Mouse (Mus musculus) kidney, embryonic 14.5 days (tissue): ENCODE data around the gene Cdyl2. TPM values are rescaled to one million over a fixed set of nuclear protein-coding genes. Genes with fewer than 3 reads are reported as not detected.

Experiments
- ATAC-seq: fragments of 200-750 bp; cut with Nextera tagmentation; 2 replicates; pipeline ENCODE4 v1.8.0; 2017; ENCODE audit warnings: moderate number of reproducible peaks, mild to moderate bottlenecking, moderate TSS enrichment, moderate library complexity; ENCODE audit not compliant: low FRiP score, low TSS enrichment
- H3K27ac ChIP-seq: fragments of 300-500 bp; sonication (generic); 2 replicates; pipeline ENCODE4 v1.5.1; 2014; ENCODE audit warnings: low read depth, mild to moderate bottlenecking, low read length, moderate library complexity, mixed read lengths
- H3K27me3 ChIP-seq: fragments of 300-500 bp; sonication (generic); 2 replicates; pipeline ENCODE4 v1.6.1; 2014; ENCODE audit warnings: mild to moderate bottlenecking, low read length; ENCODE audit not compliant: control insufficient read depth, insufficient read depth
- H3K36me3 ChIP-seq: fragments of 300-500 bp; sonication (generic); 2 replicates; pipeline ENCODE4 v1.6.1; 2014; ENCODE audit warnings: low read length, mixed read lengths; ENCODE audit not compliant: control insufficient read depth, insufficient read depth
- H3K4me1 ChIP-seq: fragments of 300-500 bp; sonication (generic); 2 replicates; pipeline ENCODE4 v1.6.1; 2014; ENCODE audit warnings: low read length, mixed read lengths; ENCODE audit not compliant: control insufficient read depth, insufficient read depth
- H3K4me2 ChIP-seq: fragments of 300-500 bp; sonication (generic); replicated peaks from 2 replicates; pipeline ENCODE4 v1.6.1; 2014; ENCODE audit warnings: low read depth, mild to moderate bottlenecking, low read length
- H3K4me3 ChIP-seq: fragments of 300-500 bp; sonication (generic); 2 replicates; pipeline ENCODE4 v1.5.1; 2014; ENCODE audit warnings: mild to moderate bottlenecking, low read length
- H3K9ac ChIP-seq: fragments of 300-500 bp; sonication (generic); 2 replicates; pipeline ENCODE4 v1.6.1; 2014; ENCODE audit warnings: low read depth, mild to moderate bottlenecking, low read length, moderate library complexity
- H3K9me3 ChIP-seq: fragments of 300-500 bp; sonication (generic); 2 replicates; pipeline ENCODE4 v1.6.1; 2016; ENCODE audit warnings: low read length; ENCODE audit not compliant: control insufficient read depth
- WGBS: fragments of 180-500 bp; shearing (Covaris S2); extraction: QIAGEN DNeasy Blood & Tissue Kit; methylation state at CpG from one replicate; pipeline ENCODE4 v1.1.7; 2014; 5-methylcytosine and 5-hydroxymethylcytosine counted together
- polyA plus RNA-seq: library from polyadenylated mRNA; unstranded; fragments of >200 nt; fragmentation: Nextera tagmentation; extraction: Ambion mirVana; gene quantifications from 2 replicates; pipeline ENCODE4 v1.2.1, GENCODE M21; 2014

Cdyl2 gene
- polyA plus RNA-seq, 1 experiment from 2014 or later, result 9.2 TPM

- Histone ChIP-seq H3K4me1 (no peaks in the 10 kb centered on the region), H3K9me3 (peaks cover 2% of the 10 kb centered on the region; the same call in 1 of the 2 replicates), H3K36me3 (no peaks in the 10 kb centered on the region), H3K9ac (no peak overlapping the region), H3K4me3 (no peak overlapping the region), H3K27ac (no peak overlapping the region), H3K4me2 (no peak overlapping the region), H3K27me3 (peaks cover 3% of the 10 kb centered on the region; the same call in 1 of the 2 replicates)
- ATAC-seq, result no peak
- 48% methylated on average over 5 of the region's 5 CpGs for WGBS
These were observed 2.5 kb upstream of the Cdyl2 start for GRCm38 (mm10) chr8:116735306-116735705.

GRCm38 (mm10) chr8:116734176-116734575 is 1.4 kb upstream of the Cdyl2 start:
- Histone ChIP-seq H3K4me3 (no peak overlapping the region), H3K9ac (no peak overlapping the region), H3K27ac (no peak overlapping the region), H3K36me3 (no peaks in the 10 kb centered on the region), H3K9me3 (no peaks in the 10 kb centered on the region), H3K4me2 (no peak overlapping the region), H3K4me1 (no peaks in the 10 kb centered on the region), H3K27me3 (peaks cover 3% of the 10 kb centered on the region; the same call in 1 of the 2 replicates)
- no peak for ATAC-seq
- 59% methylated on average over 9 of the region's 9 CpGs for WGBS

GRCm38 (mm10) chr8:116733648-116734014 is 840 bp upstream of the Cdyl2 start:
- Histone ChIP-seq H3K9me3 (no peaks in the 10 kb centered on the region), H3K36me3 (no peaks in the 10 kb centered on the region), H3K27me3 (peaks cover 3% of the 10 kb centered on the region; the same call in 1 of the 2 replicates), H3K4me3 (peak overlapping the region; percentile 86), H3K9ac (peak overlapping the region; percentile 79; the same call in 1 of the 2 replicates), H3K4me1 (no peaks in the 10 kb centered on the region), H3K27ac (no peak overlapping the region), H3K4me2 (peak overlapping the region; percentile 81)
- 24% methylated on average over 3 of the region's 3 CpGs for WGBS
- ATAC-seq, result peak; percentile 17; the same call in 1 of the 2 replicates

GRCm38 (mm10) chr8:116731976-116732683 is 661 bp downstream of the Cdyl2 start:
- peak overlapping the region; percentile 68 for H3K27ac ChIP-seq
- H3K9me3 ChIP-seq, result no peaks in the 10 kb centered on the region
- ATAC-seq, result peak; percentile 79
- peak overlapping the region; percentile 86 for H3K4me3 ChIP-seq
- no peaks in the 10 kb centered on the region for H3K36me3 ChIP-seq
- no peaks in the 10 kb centered on the region for H3K4me1 ChIP-seq
- 1% methylated on average over 28 of the region's 46 CpGs for WGBS
- peaks cover 3% of the 10 kb centered on the region; the same call in 1 of the 2 replicates for H3K27me3 ChIP-seq
- H3K9ac ChIP-seq, result peak overlapping the region; percentile 79
- peak overlapping the region; percentile 81 for H3K4me2 ChIP-seq

- H3K4me1 ChIP-seq, result no peaks in the 10 kb centered on the region
- no peak for ATAC-seq
- H3K36me3 ChIP-seq, result no peaks in the 10 kb centered on the region
- no peak overlapping the region for H3K4me2 ChIP-seq
- no peak overlapping the region for H3K9ac ChIP-seq
- H3K27me3 ChIP-seq, result no peaks in the 10 kb centered on the region
- peaks cover 16% of the 10 kb centered on the region for H3K9me3 ChIP-seq
- H3K4me3 ChIP-seq, result no peak overlapping the region
- 88% methylated on average over 2 of the region's 2 CpGs for WGBS
- no peak overlapping the region for H3K27ac ChIP-seq
These were observed 11.3 kb downstream of the Cdyl2 start for GRCm38 (mm10) chr8:116721451-116721850.

GRCm38 (mm10) chr8:116707496-116707895 is 25.3 kb downstream of the Cdyl2 start:
- Histone ChIP-seq H3K9ac (no peak overlapping the region), H3K4me2 (no peak overlapping the region), H3K36me3 (no peaks in the 10 kb centered on the region), H3K27ac (no peak overlapping the region), H3K4me3 (no peak overlapping the region), H3K9me3 (peaks cover 7% of the 10 kb centered on the region; the same call in 1 of the 2 replicates), H3K27me3 (no peaks in the 10 kb centered on the region), H3K4me1 (no peaks in the 10 kb centered on the region)
- no peak for ATAC-seq
- 85% methylated on average over 3 of the region's 3 CpGs for WGBS

- Histone ChIP-seq H3K27me3 (no peaks in the 10 kb centered on the region), H3K4me3 (no peak overlapping the region), H3K27ac (no peak overlapping the region), H3K4me2 (no peak overlapping the region), H3K36me3 (no peaks in the 10 kb centered on the region), H3K9ac (no peak overlapping the region), H3K4me1 (no peaks in the 10 kb centered on the region), H3K9me3 (peaks cover 5% of the 10 kb centered on the region; the same call in 1 of the 2 replicates)
- WGBS, result 83% methylated on average over 6 of the region's 6 CpGs
- ATAC-seq, result no peak
These were observed 30.3 kb downstream of the Cdyl2 start for GRCm38 (mm10) chr8:116702501-116702900.

GRCm38 (mm10) chr8:116692931-116693330 is 39.9 kb downstream of the Cdyl2 start:
- Histone ChIP-seq H3K4me1 (no peaks in the 10 kb centered on the region), H3K4me3 (no peak overlapping the region), H3K9me3 (no peaks in the 10 kb centered on the region), H3K27ac (no peak overlapping the region), H3K4me2 (no peak overlapping the region), H3K36me3 (no peaks in the 10 kb centered on the region), H3K9ac (no peak overlapping the region), H3K27me3 (no peaks in the 10 kb centered on the region)
- no peak for ATAC-seq
- WGBS, result 84% methylated on average over 15 of the region's 15 CpGs

- Histone ChIP-seq H3K9ac (no peak overlapping the region), H3K4me3 (no peak overlapping the region), H3K4me1 (no peaks in the 10 kb centered on the region), H3K9me3 (no peaks in the 10 kb centered on the region), H3K27me3 (no peaks in the 10 kb centered on the region), H3K27ac (no peak overlapping the region), H3K4me2 (no peak overlapping the region), H3K36me3 (no peaks in the 10 kb centered on the region)
- ATAC-seq, result no peak
- WGBS, result 82% methylated on average over 3 of the region's 3 CpGs
These were observed 43.0 kb downstream of the Cdyl2 start for GRCm38 (mm10) chr8:116689741-116690140.
